Mouse (Mus musculus): ENCODE results near the gene Gm4952.

- TF ChIP-seq CTCF (IDR thresholded peaks at IDR 0.05; ENCODE audit: low read depth) (no peak), EP300 (IDR thresholded peaks at IDR 0.05; ENCODE audit: low read depth) (no peak)
Measured at GRCm38 (mm10) chr19:12595135-12595529, 4.6 kb upstream of the Gm4952 start.

Data from liver, embryonic 14.5 days (tissue).